Mouse (Mus musculus): Measurements from ENCODE around the gene Slc1a1. TPM values are rescaled to one million over a fixed set of nuclear protein-coding genes. Genes with fewer than 3 reads are reported as not detected.

Slc1a1 gene
- polyA plus RNA-seq, 1 experiment from 2014 or later = 40.3 TPM

- Histone ChIP-seq H3K9ac (no peak overlapping the region), H3K36me3 (replicated peaks) (no peaks in the 10 kb centered on the region), H3K4me1 (no peaks in the 10 kb centered on the region), H3K27ac (no peak overlapping the region), H3K27me3 (replicated peaks) (no peaks in the 10 kb centered on the region), H3K4me3 (no peak overlapping the region), H3K9me3 (no peaks in the 10 kb centered on the region), H3K4me2 (no peak overlapping the region)
- 86% methylated on average over 3 of the region's 3 CpGs for WGBS
- ATAC-seq (replicated peaks) = no peak
Observed at GRCm38 (mm10) chr19:28934897-28935296, 100.0 kb downstream of the Slc1a1 start.

- H3K9ac ChIP-seq = no peak overlapping the region
- H3K9me3 ChIP-seq = no peaks in the 10 kb centered on the region
- H3K27me3 ChIP-seq (replicated peaks) = no peaks in the 10 kb centered on the region
- no peaks in the 10 kb centered on the region for H3K4me1 ChIP-seq
- H3K4me3 ChIP-seq = no peak overlapping the region
- no peak overlapping the region for H3K27ac ChIP-seq
- no peak overlapping the region for H3K4me2 ChIP-seq
- ATAC-seq (replicated peaks) = no peak
- WGBS = 87% methylated on average over 9 of the region's 9 CpGs
- H3K36me3 ChIP-seq (replicated peaks) = no peaks in the 10 kb centered on the region
Observed at GRCm38 (mm10) chr19:28940135-28940874, 105.5 kb downstream of the Slc1a1 start.

- Histone ChIP-seq H3K36me3 (replicated peaks) (no peaks in the 10 kb centered on the region), H3K9me3 (no peaks in the 10 kb centered on the region), H3K4me2 (no peak overlapping the region), H3K27me3 (replicated peaks) (no peaks in the 10 kb centered on the region), H3K4me1 (no peaks in the 10 kb centered on the region), H3K27ac (no peak overlapping the region), H3K4me3 (no peak overlapping the region), H3K9ac (no peak overlapping the region)
- 76% methylated on average over 4 of the region's 4 CpGs for WGBS
- ATAC-seq (replicated peaks) = no peak
Observed at GRCm38 (mm10) chr19:28941271-28941670, 106.4 kb downstream of the Slc1a1 start.

GRCm38 (mm10) chr19:28946782-28947181 lies 111.9 kb downstream of the Slc1a1 start:
- WGBS = 64% methylated on average over 4 of the region's 4 CpGs
- no peaks in the 10 kb centered on the region for H3K9me3 ChIP-seq
- no peaks in the 10 kb centered on the region for H3K27me3 ChIP-seq (replicated peaks)
- H3K4me1 ChIP-seq = no peaks in the 10 kb centered on the region
- no peak overlapping the region for H3K27ac ChIP-seq
- H3K4me2 ChIP-seq = no peak overlapping the region
- no peak overlapping the region for H3K9ac ChIP-seq
- no peak for ATAC-seq (replicated peaks)
- H3K36me3 ChIP-seq (replicated peaks) = no peaks in the 10 kb centered on the region
- no peak overlapping the region for H3K4me3 ChIP-seq

DNA sequence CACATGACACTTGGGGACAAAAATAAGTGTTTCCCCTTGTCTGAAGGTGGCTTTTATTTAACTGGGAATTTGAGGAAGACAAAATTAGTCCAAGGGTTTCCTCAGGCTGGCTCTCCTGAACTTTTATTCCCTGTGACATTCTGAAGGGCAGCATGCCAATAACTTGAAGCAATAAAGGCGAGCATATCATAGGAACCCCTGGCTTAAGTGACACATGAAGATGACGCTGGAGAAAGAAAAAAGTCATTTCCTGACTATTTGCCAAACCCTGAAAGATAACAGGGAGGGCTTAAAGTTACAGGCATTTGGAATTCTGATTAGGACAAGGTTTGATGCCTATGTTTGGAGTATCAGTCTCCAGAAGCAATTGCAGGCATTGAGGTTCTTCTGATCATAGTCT lies 112.5 kb downstream of the Slc1a1 start:
- no peak for ATAC-seq (replicated peaks)
- Histone ChIP-seq H3K9me3 (no peaks in the 10 kb centered on the region), H3K4me3 (no peak overlapping the region), H3K4me2 (no peak overlapping the region), H3K27me3 (replicated peaks) (no peaks in the 10 kb centered on the region), H3K27ac (no peak overlapping the region), H3K4me1 (no peaks in the 10 kb centered on the region), H3K9ac (no peak overlapping the region), H3K36me3 (replicated peaks) (no peaks in the 10 kb centered on the region)
- WGBS = 80% methylated on average over 2 of the region's 2 CpGs

GRCm38 (mm10) chr19:28951251-28951650 lies 116.4 kb downstream of the Slc1a1 start:
- WGBS = 61% methylated on average over 5 of the region's 5 CpGs

DNA sequence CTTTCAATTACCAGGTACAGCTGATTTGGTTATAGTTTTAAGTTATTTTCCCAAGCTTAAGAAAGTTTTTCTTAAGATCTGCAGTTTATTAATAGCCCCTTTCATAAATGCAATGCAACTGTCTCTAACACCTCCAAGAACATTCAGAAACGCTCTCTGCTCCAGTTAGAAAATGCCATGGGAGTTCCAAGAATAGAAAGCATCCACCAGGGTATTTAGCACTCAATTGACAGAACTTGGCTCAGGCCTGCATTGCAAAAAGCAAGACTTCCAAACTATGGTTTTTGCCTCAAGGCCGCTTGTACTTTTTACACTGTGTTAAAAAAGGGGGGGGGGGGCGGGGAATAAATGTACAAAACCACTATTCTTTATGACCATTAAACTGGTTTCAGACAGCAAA lies 128.3 kb downstream of the Slc1a1 start:
- H3K9ac ChIP-seq = no peak overlapping the region
- 45% methylated on average over 3 of the region's 3 CpGs for WGBS
- no peak overlapping the region for H3K27ac ChIP-seq
- H3K4me2 ChIP-seq = peak overlapping the region; percentile 70
- peaks cover 21% of the 10 kb centered on the region for H3K4me1 ChIP-seq
- H3K27me3 ChIP-seq (replicated peaks) = no peaks in the 10 kb centered on the region
- H3K9me3 ChIP-seq = no peaks in the 10 kb centered on the region
- peak overlapping the region; percentile 63 for H3K4me3 ChIP-seq
- ATAC-seq (replicated peaks) = no peak
- H3K36me3 ChIP-seq (replicated peaks) = no peaks in the 10 kb centered on the region

More at GRCm38 (mm10) chr19:28951251-28951650, 116.4 kb downstream of the Slc1a1 start:
- Histone ChIP-seq H3K36me3 (replicated peaks) (no peaks in the 10 kb centered on the region), H3K9ac (no peak overlapping the region), H3K4me3 (no peak overlapping the region), H3K9me3 (no peaks in the 10 kb centered on the region), H3K27ac (no peak overlapping the region), H3K4me2 (no peak overlapping the region), H3K4me1 (no peaks in the 10 kb centered on the region), H3K27me3 (replicated peaks) (no peaks in the 10 kb centered on the region)
- no peak for ATAC-seq (replicated peaks)

DNA sequence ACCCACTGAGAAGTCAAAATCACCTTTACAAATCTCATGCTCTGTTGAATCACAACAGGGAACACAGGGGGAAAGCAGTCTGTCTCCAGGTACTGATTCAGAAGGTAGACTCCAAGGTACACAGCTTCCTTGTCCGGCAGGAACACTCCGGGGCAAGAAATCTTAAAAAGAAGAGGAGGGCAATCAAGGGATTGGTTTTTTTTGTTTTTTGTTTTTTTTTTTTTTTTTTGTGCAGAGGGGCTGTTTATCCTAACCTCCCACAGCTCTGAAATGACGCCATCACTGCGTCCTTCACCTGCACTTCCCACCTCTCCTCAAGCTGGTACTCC lies 128.6 kb downstream of the Slc1a1 start:
- H3K36me3 ChIP-seq (replicated peaks) = no peaks in the 10 kb centered on the region
- H3K4me1 ChIP-seq = peaks cover 22% of the 10 kb centered on the region
- peak; percentile 13; the same call in 1 of the 2 replicates for ATAC-seq (replicated peaks)
- no peaks in the 10 kb centered on the region for H3K27me3 ChIP-seq (replicated peaks)
- H3K4me2 ChIP-seq = peak overlapping the region; percentile 70
- H3K9ac ChIP-seq = peak overlapping the region; percentile 76; the same call in 1 of the 2 replicates
- H3K9me3 ChIP-seq = no peaks in the 10 kb centered on the region
- H3K27ac ChIP-seq = peak overlapping the region; percentile 82; the same call in 1 of the 2 replicates
- 1% methylated on average over 4 of the region's 4 CpGs for WGBS
- peak overlapping the region; percentile 63 for H3K4me3 ChIP-seq

Other genes starting within 250 kb of the Slc1a1 start
- 3.3 and 4.6 TPM in 2 replicates for gene Glis3, start 155.0 kb upstream of the Slc1a1 start, polyA plus RNA-seq (2015; fragmentation: Nextera tagmentation; extraction: Ambion mirVana)
- gene Plpp6, start 128.9 kb downstream of the Slc1a1 start, polyA plus RNA-seq (2015; fragmentation: Nextera tagmentation; extraction: Ambion mirVana) = 13.2 and 14.3 TPM in 2 replicates
- gene 4430402I18Rik, start 132.8 kb downstream of the Slc1a1 start, polyA plus RNA-seq (2015; fragmentation: Nextera tagmentation; extraction: Ambion mirVana) = 0.92 and 1.3 TPM in 2 replicates
- gene Cdc37l1, start 155.3 kb downstream of the Slc1a1 start, polyA plus RNA-seq (2015; fragmentation: Nextera tagmentation; extraction: Ambion mirVana) = 49.4 and 50.8 TPM in 2 replicates
- 65.8 and 71.8 TPM in 2 replicates for gene Ak3, start 212.9 kb downstream of the Slc1a1 start, polyA plus RNA-seq (2015; fragmentation: Nextera tagmentation; extraction: Ambion mirVana)

Data from midbrain, embryonic 15.5 days (tissue).